Mouse (Mus musculus) myocyte (in vitro differentiated cells): ENCODE results near the gene Tmcc3.

Experiments used
- MAX ChIP-seq: IDR thresholded peaks from one replicate; pipeline ENCODE4 v1.6.1; 2011; ENCODE audit warnings: low read depth, mild to moderate bottlenecking, control low read depth
- MYOG ChIP-seq, 3 experiments: IDR thresholded peaks; one replicate each; pipeline ENCODE4 v1.6.1; 2011; ENCODE audit warnings: control low read depth in 2 of 3, low read depth in 2 of 3, mild to moderate bottlenecking in 2 of 3; ENCODE audit not compliant: insufficient read length in 2 of 3, control insufficient read depth in 1 of 3, insufficient read depth in 1 of 3
- POLR2A ChIP-seq: IDR thresholded peaks from one replicate; pipeline ENCODE4 v1.6.1; 2011; ENCODE audit warnings: low read depth, mild to moderate bottlenecking, control low read depth, moderate library complexity; ENCODE audit not compliant: insufficient read length
- POLR2AphosphoS2 ChIP-seq: IDR thresholded peaks from one replicate; pipeline ENCODE4 v1.6.1; 2011; ENCODE audit warnings: low read depth, control low read depth; ENCODE audit not compliant: insufficient read length
- USF1 ChIP-seq: IDR thresholded peaks from one replicate; pipeline ENCODE4 v1.6.1; 2011; ENCODE audit warnings: low read depth, mild to moderate bottlenecking, control low read depth, moderate library complexity

- no peak for TF ChIP-seq POLR2A
- no peak for TF ChIP-seq MAX
- no peak for TF ChIP-seq USF1
- TF ChIP-seq POLR2AphosphoS2: no peak
- TF ChIP-seq MYOG (IDR thresholded peaks at IDR 0.05; ENCODE audit: control insufficient read depth in 1 of 3, insufficient read depth in 1 of 3, insufficient read length in 2 of 3, low read depth in 2 of 3): no peak
Measured at GRCm38 (mm10) chr10:94486179-94486578, 174.4 kb downstream of the Tmcc3 start.
